Comparison of ENCODE assay signal across 20 mouse cellular contexts in genomic region chr4:76014151-76014840, GRCm38 (mm10).
"Had no signal": no experiment of that assay in that cellular context is flagged by ENCODE, and none has a peak within 500 bp of the region (broad histone marks: within the 10 kb centered on the region; RNA-seq: fewer than 3 reads in every experiment).

No protein-coding gene starts in this region.

- H3K27ac ChIP-seq: lung, embryonic 15.5 days; macrophage; midbrain, embryonic 12.5 days; neural tube, embryonic 13.5 days; neural tube, embryonic 15.5 days; stomach, embryonic 15.5 days; stomach, postnatal 0 days had no signal

- H3K4me3 ChIP-seq: lung, embryonic 15.5 days; megakaryocyte, embryonic 14.5 days; midbrain, embryonic 12.5 days; myocyte; neural tube, embryonic 13.5 days; neural tube, embryonic 15.5 days; stomach, embryonic 15.5 days had no signal

- H3K9me3 ChIP-seq: lung, embryonic 15.5 days; megakaryocyte, embryonic 14.5 days; midbrain, embryonic 12.5 days; neural tube, embryonic 13.5 days; neural tube, embryonic 15.5 days; stomach, embryonic 15.5 days had no signal

- H3K4me2 ChIP-seq: lung, embryonic 15.5 days; midbrain, embryonic 12.5 days; neural tube, embryonic 13.5 days; neural tube, embryonic 15.5 days; stomach, embryonic 15.5 days had no signal

- DNase-seq: liver, postnatal 0 days; lung, adult 2 months; lung, postnatal 14 days; lung, postnatal 36 days; midbrain, embryonic 14.5 days; right cerebral cortex, postnatal 14 days; thymus, adult 2 months; thymus, postnatal 25 days; thymus, postnatal 4 days had no signal

- H3K27me3 ChIP-seq: lung, embryonic 15.5 days; megakaryocyte, embryonic 14.5 days; midbrain, embryonic 12.5 days; neural tube, embryonic 13.5 days; neural tube, embryonic 15.5 days; stomach, embryonic 15.5 days had no signal

- ATAC-seq: liver, postnatal 0 days; lung, postnatal 0 days; midbrain, embryonic 16.5 days had no signal

- H3K36me3 ChIP-seq: lung, embryonic 15.5 days; midbrain, embryonic 12.5 days; neural tube, embryonic 13.5 days; stomach, embryonic 15.5 days had no signal

- H3K9ac ChIP-seq: liver, postnatal 0 days; lung, embryonic 15.5 days; midbrain, embryonic 12.5 days; neural tube, embryonic 13.5 days; neural tube, embryonic 15.5 days; stomach, embryonic 15.5 days had no signal

- H3K4me1 ChIP-seq: lung, embryonic 15.5 days; megakaryocyte, embryonic 14.5 days; neural tube, embryonic 13.5 days; neural tube, embryonic 15.5 days; stomach, embryonic 15.5 days had no signal
